Mouse (Mus musculus): Measurements from ENCODE around the gene Pkib.

The Pkib gene

DNA sequence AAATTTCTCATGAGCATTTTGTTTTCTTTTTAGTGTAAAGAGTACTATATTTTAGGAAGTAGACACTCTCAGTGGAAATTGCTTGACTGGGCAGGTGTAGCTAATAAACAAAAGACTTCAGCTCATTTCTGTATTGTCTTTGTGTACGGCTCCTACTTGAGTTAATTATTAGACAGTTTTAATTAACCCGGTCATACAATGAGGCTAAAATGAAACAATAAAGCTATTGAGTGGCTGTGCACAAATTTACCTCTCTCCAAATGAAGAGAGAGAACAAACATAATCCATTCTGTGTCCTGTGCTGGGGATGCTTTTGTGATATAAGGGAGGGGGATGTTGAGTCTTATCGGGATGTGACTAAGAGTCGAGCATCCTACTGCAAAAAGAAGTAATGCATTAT lies 109.0 kb downstream of the Pkib start:
- DNase-seq (ENCODE audit: low spot score): no peak

DNA sequence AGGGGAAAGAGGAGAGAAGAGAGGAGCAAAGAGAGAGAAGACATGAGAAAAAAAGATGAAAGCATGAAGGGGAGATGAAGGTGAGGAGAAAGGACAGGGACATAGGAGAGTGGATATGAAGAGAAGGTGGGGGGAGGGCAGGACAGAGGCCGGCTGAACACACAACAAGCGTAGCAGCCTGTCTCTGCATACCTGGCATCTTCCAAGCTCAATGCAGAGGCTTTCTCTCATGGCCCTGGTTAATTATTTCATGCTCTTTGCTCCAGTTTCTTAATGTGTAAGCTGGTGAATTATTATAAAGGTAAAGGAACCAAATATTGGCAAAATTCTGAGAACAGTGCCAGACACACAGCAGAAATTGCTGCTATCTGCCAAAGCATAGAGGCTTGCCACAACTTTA lies 109.6 kb downstream of the Pkib start:
- DNase-seq (ENCODE audit: low spot score): no peak

DNA sequence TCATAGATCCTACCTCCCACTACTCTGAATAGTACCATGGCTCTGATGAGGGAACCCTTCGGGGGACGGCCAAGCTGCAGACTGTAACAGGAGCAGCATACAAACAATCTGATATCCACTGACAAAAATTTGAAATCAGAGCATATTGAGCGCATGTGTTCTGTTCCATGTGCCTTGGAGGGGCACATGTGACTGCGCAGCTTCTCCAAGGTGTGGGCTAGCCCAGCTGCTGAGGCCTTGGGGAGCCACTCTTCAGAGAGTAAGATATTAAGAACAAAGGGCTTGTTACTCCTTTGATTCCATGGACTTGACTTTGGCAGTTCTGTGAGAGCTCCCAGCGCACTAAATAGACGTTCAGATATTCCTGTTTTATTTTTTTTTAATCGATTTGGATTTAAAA lies 111.3 kb downstream of the Pkib start:
- DNase-seq (ENCODE audit: low spot score): no peak

DNA sequence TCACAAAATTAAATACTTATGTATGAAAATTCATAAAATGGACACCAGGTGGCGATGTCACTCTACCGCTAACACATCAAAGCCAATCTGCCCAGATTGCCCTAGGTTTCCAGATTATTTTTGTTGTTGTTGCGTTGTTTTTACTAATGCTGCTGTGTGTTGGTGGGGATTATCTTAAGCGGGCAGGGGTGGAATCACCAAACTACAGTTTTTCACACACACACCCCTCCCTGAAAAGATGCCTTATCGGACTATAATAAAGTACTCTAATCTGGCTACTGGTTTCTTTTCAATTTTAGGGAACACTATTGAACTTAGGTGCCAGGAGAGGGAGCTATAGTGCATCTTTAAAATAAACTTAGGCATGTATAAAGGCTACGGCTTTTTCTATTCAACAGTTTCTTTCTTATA lies 111.8 kb downstream of the Pkib start:
- peak; percentile 84 for DNase-seq (ENCODE audit: low spot score)

DNA sequence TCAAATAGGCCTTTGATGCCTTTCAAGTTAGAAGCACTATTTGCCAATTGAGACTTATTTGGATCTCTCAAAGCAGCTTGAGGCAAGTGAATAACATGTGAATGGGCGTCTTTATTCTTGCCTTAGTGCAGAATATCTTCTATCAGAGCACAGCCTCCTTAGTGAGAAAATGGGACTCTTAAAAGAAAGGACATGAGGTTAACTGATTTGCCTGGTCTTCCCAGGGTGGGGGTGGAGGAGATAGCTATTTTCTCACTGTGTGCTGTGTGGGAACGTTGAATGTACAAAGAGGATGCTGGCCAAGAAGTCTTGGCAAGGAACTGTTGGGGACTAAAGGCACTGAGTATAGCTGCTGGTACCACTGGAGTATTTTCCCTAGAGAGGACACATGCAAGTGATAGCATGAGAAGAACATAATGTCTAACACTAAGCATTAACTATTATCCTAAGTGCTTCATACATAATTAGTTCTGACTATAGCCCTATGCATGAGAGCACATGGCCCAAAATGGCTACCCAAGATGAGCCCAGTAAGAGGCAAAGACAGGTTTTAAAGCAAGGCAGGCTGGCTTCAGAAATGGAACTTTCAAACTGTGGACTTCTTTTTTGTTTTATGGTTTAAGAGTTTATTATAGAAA lies 112.5 kb downstream of the Pkib start:
- no peak for DNase-seq (ENCODE audit: low spot score)

DNA sequence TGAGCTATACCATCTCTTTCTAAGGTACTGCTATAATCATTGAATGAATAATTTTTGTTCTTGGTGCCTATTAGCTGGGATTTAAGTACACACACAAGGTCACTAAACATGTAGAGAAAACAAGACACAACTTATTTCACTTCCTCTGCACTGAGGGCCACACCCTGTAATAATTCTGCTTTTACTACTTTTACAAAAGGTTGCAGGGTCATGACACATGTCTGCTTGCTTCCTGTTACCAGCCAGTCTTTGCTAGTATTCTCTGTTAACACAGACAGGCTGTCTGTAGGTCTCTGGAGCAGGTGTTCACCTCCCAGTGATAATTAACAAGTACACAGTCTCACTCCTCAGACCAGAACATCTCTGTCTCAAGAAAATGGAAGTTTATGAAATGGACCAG lies 113.7 kb downstream of the Pkib start:
- no peak for DNase-seq (ENCODE audit: low spot score)

DNA sequence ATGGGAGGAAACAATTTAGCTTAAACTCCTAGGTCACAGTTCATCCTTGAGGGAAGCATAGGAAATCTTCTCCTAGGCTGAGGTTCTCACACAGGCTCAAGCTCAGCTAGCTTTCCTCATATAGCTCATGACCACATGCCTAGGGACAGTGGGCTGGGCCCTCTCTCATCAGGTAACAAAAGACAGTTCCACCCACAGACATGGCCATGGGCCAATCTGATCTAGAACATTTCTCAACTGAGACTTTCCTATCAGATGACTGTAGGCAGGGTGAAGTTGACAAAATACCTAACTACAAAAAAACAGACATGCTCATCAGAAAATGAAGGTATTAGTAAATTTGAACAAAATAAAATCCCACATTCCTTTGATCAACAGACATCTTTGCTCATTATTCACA lies 115.3 kb downstream of the Pkib start:
- DNase-seq (ENCODE audit: low spot score): no peak

DNA sequence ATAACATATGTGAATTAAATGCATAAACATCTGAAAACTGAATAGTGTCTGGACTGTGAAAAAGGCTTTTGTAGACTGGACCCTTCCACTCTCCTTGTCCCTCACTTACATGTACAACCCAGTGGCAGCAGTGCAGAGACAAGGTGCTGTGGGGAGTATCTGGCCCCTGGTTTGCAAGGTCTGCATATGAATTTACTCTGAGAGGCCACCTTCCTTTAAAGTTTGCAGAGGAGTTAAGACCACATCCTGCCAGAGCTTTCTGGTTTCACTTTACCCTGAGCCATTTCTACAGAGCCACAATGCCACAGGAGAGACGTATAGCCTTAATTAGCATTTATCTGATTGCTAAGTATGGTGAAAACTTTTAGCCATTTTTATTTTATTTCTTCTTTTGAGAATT lies 121.6 kb downstream of the Pkib start:
- DNase-seq (ENCODE audit: low spot score): no peak

DNA sequence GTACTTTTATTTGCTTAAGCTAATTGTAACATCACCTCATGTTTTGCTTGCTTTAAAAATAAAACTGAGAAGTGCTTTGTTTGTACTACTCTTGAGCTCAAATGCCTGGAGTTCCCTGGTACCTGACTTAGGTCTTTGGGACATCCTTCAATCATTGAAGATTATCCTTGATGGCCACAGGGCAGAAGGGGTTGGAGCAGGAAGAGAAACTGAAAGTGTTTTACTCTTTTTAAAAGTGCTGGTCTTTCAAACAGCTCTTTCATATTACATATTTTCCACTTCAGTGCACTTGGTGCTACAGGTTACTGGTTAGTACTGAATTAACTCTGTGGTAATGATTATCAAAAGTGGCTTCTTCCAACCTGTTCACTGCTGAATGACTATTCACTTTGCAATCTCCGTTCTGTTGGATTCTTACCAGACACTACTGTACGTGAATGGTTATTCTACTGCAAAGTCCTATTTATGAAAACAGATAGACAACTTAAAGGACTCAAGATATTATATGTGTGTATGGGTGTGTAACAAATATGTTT lies 123.5 kb downstream of the Pkib start:
- DNase-seq (ENCODE audit: low spot score): no peak

DNA sequence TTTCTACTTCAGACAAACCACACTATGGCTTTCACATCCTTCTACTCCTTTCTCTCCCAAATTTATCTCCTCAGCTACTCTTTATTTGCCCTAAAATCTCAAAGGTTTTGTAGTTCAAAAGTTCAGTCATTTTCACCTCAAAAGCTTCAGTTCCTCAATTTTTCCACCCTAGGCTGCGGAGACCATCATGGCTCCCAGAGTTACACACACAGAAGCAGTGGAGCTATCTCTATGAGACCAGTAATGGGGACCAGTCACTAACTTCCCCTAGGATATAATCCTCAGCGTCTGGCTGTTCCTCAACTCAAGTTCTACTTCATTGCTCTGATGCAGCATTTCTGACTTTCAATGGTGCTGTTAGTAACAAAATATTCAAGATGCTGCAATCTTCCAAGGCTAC lies 127.2 kb downstream of the Pkib start:
- DNase-seq (ENCODE audit: low spot score): no peak

DNA sequence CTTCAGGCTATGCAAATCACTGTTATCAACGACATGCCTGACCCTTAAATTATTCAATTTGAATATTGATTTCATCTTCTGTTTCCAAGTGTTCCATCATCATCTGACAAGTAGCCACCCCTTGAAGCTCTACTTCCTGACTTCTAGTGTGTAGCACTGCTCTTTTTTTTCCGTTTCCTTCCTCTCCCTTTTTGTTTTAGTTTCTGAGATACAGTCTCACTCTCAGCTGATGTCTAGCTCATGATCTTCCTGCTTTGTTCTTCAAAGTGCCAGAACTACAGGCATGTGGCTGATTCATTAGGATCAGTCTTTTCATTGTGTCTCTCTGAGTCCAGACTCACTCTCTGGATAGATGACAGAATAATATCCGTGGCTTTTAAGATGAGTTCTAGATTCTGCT lies 128.9 kb downstream of the Pkib start:
- DNase-seq (ENCODE audit: low spot score): no peak

DNA sequence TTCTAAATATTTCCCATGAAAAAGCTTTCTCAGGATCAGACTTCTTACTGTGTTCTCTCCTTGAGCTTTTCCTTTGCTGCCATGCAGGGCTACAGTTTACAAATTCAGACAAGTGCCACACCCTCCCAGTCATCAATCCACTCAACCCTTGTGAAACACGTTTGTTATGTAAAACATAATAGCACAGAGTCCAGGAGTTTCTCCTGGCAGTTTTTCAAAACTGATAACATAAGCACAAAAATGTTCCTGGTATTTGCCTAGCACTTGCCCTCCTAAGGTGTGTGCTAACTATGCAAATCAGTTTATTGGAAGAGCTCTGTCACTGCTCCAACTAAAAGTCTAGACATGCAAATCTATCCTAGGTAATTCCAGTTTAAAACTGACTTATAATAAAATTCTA lies 131.3 kb downstream of the Pkib start:
- DNase-seq (ENCODE audit: low spot score): no peak

DNA sequence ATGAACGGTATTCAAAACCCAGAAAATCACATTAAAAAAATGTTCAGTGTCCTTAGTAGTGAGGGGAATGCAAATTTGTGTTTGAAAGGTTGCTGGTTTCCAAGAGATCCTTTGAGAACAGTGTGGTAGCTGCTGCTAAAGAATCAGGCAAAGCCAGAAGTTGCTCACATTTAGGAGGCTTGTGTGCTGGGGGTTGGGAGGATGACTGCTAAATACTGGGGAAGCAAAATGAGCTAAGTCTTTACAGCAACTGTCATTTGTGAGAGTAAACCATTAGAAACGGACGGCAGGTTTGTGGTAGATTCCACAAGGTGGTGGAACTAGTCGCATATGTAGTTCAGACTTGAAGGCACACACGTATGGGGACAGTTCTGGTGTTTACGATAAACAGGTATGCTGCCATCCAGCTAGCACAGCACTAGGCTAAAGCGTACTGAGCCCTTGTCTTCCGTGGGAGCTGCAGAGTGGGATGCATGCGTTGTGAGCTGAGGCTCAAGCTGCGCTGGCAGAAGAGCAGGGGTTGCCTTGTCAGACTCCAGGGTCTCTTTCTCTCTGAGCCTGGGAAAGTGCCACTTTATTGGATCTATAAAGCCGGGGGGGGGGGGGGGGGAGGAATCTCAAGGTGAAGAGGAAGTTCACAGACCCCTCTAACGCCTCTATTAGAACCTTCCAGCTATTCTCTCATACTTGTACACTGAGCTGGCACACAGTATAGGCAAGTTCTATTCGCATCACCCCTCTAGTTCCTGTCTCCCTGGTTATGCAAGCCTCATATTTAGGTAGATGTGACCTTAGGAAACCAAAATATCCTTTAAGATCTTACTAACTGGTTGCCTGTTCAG lies 151.7 kb downstream of the Pkib start:
- DNase-seq (ENCODE audit: low spot score): peak; percentile 14

DNA sequence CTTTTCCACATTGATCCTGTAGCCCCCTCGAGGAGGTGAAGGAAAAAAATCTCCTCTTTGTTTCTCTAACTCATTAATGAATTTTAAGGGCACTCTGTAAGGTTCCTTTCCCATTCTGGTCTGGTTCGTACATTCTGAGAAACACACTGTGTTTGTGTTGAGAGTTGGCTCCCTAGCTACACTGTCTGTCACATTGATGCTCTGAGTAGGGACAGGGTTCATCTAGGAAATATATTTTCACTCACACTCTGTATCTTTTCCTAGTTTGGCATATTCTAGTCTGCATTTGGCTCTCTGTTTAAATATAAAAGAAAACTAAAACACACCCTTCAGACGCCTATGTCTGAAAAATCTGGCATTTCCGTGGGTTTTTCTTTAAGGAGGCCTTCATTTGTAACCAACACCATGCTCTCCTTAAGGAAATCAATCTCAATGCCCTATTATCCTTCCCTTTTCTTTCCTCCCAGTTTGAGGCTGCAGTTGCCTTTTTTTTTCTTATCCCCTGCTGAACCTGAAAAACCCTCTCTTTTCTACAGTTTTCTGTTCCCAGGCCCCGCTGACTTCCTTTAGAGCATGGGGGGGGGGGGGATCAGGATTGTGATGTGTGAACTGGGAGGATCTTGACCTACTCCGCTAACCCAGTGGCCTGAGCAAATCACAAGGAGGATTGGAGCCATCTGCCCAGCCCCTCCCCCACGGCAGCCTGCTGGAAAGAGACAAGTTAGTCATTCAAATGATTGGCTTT lies 152.5 kb downstream of the Pkib start:
- DNase-seq (ENCODE audit: low spot score): peak; percentile 84

DNA sequence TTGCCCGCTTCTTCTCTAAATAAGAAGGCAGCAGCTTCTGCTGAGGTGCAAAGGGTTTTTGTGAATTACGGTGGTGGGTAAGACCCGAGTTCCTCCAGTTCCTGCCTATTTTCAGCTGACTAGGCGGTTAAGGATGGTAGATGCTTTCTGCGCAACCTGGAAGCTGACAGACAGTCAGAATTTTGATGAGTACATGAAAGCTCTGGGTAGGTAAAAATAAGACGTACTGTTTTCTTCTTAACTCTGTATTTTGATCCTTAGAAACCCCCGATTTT lies 153.0 kb downstream of the Pkib start, which contains the start of gene Fabp7:
Fabp7 (plus strand) TSS at position 6 of the 275 bp plus-strand sequence.
- no peak for DNase-seq (ENCODE audit: low spot score)

DNA sequence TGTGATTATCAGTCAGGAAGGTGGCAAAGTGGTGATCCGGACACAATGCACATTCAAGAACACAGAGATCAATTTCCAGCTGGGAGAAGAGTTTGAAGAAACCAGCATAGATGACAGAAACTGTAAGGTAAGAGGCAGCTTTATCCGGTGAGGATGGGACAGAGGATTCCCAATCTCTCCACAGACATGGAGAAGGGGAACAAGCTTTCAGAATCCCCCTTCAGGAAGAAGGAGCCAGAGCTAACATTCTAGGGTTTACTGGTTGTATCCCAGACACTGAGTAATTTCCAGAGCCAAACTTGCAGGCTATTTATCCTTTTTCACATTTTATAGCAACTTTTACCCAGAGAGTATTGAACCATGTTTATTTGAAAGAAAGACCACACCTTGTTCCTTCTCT lies 153.8 kb downstream of the Pkib start:
- DNase-seq (ENCODE audit: low spot score): no peak
